Mouse (Mus musculus) thymus, postnatal 14 days (tissue): ENCODE measurements around the gene Sdsl.

Source experiments
- DNase-seq: peaks from one replicate; pipeline ENCODE4 v3.0.0; 2021

The Sdsl gene

DNA sequence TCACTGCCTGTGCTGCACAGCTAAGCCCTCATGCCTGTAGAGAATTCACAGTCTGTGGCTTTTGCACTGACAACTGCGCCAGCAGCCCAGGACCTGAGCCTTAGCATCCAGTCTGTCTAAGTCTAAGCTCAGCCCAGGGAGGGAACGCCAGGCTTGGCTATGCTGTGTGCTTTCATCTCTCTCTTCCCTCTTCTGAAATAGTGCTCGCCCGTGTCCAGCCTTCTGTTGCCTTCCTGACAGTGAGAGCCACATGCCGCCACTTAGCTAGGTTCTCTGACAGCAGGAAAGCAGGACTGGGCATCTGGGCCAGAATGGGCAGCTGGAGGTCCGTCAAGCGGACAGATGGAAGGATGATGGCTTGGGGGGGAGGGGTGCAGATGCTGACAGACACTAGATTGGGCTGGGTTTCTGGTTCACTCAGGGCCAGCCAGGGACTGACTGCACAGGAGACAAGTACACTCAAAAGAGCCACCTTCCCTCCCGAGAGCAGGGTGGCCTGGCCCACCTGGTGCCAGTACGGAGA lies 21.3 kb upstream of the Sdsl start:
- no peak for DNase-seq

DNA sequence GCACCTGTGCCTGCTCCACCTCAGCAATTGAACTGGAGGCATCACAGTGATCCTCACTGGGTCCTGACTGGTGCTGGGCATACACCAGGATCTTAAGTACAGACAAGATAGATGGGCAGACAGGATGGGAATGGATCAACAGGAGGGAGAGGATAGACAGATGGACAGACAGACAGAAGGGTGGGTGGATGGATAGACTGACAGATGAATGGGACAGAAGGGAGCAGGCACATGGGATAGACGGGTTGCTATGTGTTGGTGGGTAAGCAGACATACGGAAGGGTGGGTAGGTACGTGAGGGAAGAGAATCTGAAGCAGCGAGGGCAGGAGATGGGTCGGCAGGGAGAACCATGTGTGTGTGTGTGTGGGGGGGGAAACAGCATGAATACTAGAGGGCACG lies 20.8 kb upstream of the Sdsl start:
- DNase-seq, result no peak

GRCm38 (mm10) chr5:120492437-120492836 lies 19.8 kb upstream of the Sdsl start:
- no peak for DNase-seq

DNA sequence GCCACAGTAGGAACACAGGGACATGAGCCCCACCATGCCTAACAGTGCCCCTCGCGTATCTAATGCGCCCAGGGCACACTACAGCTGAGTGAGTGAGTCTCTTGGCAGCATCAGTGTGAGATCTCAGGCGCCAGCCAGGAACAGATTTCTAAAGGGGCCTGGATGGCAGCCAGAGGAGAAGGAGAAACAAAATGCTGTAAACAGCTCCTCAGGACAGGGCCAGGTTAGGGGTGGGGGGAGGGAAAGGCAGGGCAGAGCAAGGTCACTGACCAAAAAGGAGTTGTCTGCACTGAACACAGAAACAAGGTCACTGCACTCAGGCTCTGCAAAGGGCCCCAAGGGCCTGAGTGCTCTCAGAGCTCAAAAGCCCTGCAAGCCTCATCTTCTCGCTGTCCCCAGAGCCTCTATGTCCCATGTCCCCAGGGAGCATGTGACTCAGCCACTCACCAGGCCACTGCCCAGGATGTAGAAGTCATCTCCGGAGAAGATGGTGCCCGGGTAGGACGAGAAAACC lies 18.1 kb upstream of the Sdsl start:
- no peak for DNase-seq

DNA sequence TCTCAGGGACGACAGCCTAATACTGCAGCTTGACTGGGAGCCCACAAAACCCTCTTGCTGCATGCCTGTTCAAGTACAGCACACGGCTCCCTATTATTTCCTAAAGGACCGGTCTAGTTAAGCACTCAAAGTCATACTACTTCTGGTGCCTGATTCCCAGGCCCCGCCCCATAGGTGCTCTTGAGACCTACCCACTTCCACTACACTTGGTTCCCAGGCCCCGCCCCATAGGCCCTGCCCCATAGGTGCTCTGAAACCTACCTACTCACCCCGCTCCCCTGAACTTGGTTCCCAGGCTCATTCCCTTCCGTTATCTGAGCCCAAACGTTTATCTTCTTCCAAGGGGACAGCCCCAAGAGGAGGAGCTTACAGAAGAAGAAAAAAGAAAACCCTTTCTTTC lies 15.2 kb upstream of the Sdsl start:
- DNase-seq, result no peak

GRCm38 (mm10) chr5:120483399-120483798 lies 10.8 kb upstream of the Sdsl start:
- no peak for DNase-seq

- DNase-seq, result no peak
Measured at GRCm38 (mm10) chr5:120481205-120481604, 8.6 kb upstream of the Sdsl start.

DNA sequence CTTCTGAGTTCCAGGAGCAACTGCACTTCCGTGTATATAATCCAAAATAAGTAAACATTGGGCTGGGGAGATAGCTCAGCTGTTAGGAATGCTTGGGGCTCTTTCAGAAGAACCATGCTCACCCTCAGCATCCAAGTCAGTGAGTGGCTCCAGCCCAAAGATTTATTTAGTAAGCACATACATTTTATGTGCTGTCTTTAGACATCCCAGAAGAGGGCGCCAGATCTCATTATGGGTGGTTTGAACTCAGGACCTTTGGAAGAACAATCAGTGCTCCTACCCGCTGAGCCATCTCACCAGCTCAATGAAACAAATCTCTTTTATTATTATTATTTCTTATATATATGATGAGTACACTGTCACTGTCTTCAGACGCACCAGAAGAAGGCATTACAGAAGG lies 6.9 kb upstream of the Sdsl start:
- DNase-seq, result peak; percentile 20

- no peak for DNase-seq
Measured at GRCm38 (mm10) chr5:120477993-120478392, 5.4 kb upstream of the Sdsl start.

DNA sequence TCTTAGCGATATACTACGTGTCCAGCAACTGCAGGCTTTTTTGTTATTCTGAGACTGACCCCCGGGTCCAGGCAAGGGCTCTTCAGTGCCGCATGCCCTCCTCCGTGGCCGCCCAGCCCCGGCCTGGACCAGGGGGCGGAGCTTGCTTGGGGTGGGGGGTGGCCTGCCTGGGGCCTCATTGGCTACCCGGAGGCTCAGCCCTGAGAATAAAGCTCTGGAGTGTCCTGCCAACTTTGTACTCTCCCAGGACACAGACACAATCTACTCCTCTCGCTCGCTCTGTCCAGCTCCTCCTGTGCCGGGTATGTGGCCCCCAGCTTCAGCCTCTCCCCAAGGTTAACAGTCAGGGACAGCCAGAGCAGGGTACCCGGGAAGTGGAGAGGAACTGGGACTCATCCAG lies 3.7 kb upstream of the Sdsl start, which contains the start of gene Sds:
Sds (plus strand) TSS at position 231 of the 400 bp plus-strand sequence.
- DNase-seq, result no peak

DNA sequence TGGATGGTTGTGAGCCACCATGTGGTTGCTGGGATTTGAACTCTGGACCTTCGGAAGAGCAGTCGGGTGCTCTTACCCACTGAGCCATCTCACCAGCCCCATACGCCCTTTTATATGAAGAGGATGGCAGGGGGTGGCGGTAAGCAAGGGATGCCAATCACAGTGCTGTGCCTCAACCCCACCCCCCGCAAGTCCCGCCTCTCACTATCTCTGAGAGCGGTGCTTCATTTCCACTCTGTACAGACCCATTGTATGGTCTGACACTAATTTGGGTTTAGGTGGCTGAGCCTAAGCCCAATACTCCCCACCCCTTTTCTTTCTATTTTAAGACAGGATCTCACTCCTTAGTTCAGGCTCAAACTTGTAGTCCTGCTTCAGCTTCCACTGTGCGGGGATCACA lies 3.3 kb upstream of the Sdsl start:
- no peak for DNase-seq

GRCm38 (mm10) chr5:120473361-120473760 lies 751 bp upstream of the Sdsl start:
- DNase-seq, result no peak

DNA sequence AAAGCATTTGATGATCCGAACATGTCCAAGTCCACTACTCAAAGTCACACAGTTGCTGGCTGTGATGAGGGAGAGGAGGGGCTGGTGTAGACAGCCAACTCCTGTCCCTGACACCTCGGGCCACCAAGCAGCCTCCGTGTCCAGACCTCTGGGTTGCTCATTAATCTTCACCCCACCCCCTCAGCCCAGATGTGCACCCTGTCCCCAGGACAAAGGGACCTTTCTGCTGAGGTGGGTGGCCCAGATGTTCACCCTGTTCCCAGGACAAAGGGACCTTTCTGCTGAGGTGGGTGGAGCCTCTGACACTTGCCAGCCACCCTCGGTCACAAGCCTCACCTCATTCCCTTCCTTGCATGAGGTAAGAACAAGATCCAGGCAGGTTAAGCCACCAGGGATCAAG lies 1.1 kb downstream of the Sdsl start:
- DNase-seq, result no peak

GRCm38 (mm10) chr5:120468830-120469229 lies 3.8 kb downstream of the Sdsl start:
- DNase-seq, result no peak

DNA sequence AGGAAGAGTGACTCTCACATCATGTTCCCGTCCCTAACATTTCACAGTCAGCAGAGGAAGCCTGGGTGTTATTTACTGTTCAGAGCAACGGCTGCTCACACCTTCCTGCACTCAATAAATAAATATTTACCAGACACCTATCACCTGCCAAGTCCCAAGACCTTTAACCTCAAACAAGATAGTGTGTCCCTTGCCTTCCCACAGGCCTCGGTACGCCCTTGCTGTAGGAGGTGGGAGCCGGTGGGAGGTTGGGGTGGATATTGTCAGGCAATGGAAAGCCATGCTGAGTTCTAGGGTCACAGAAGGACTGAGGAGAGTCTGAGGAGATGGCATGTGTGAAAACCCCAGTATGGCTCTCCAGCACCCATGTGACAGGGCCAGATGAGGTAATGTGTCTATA lies 4.3 kb downstream of the Sdsl start:
- no peak for DNase-seq

GRCm38 (mm10) chr5:120467026-120467425 lies 5.6 kb downstream of the Sdsl start:
- DNase-seq, result no peak

DNA sequence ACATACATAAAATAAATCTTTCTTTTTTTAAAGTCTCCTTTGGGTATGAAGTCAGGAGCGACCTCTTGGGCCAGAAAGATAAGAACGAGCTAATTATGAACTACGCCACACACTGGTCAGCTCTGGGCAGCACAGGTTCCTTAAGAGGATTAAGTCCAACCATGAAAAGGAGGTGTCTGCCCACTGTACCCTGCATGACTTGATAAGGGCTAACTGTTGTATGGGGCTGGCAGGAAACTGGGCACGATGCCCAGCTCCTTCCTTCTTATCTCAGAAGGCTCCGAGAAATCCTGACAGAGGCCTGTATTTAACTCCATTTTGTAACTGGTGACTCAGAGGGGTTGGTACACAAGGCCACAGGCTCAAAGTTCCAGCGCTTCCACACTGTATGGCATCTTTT lies 6.8 kb downstream of the Sdsl start:
- no peak for DNase-seq

DNA sequence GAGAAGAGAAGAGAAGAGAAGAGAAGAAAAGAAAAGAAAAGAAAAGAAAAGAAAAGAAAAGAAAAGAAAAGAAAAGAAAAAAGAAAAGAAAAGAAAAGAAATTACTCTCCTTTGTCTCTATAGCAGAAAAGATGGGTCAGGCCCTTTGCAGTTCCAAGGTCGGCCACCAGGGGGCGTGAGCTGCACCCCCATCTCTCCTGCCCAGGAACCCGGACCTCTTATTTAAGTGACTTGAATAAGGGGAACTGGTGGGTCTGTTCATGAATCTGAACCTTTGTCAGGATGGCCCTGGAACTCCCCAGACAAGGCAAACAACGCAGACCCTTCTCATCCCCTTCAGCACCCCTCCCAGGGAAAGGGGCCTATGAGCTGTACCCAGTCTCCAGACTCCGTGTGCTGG lies 7.5 kb downstream of the Sdsl start:
- DNase-seq, result peak; percentile 53

DNA sequence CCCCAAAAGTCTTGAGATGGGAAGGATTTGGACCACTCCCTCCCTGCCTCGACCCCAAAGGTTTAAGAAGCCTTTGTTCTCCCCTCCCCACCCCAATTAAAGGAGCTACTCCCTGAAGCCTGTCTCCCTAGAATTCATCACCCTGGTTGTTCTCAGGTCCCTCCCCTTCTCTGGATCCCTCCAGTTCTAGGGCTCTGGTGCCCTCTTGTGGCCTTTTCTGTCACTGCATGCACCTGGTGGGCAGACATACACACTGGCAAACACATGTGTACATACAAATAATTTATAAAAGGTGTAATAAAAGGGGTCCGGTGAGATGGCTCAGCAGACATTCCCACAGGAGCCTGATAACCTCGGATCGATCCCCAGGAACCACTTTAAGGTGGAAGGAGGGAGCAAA lies 8.3 kb downstream of the Sdsl start:
- peak; percentile 38 for DNase-seq

DNA sequence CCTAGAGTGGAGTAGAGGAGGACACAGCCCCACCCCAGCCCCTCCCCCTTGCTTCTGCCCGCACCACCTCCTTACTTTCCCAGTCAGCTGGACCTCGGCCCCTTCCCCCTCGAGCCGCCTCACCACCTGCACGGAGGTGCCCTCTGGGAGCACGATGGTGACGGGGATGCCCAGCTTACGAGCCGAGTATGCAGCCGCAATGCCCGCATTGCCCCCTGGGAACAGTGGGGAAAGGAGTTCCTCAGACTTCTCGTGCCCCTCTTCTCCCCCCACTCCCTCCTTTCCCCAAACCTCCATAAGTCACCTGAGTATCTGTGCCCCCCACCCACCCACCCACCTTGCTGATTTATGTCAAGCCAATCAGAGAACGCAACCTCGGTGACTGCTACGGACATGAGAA lies 10.7 kb downstream of the Sdsl start:
- no peak for DNase-seq

DNA sequence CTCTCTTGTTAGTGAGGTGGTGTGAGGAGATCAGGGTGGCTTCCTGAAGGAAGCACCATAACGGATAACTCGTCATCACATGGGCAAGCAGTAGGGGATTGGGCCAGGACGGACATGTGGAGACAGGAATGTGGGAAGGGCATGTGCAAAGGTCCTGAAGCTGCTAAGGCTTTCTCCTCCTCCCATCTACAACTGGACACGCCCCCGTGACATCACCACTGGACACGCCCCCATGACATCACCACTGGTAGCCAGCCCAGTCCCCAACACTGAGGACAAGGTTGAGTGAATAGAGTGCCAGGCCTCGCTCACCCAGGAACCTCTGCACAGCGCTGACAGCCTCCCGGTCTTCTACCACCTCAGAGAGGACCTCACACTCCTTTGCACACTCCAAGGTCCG lies 13.5 kb downstream of the Sdsl start:
- DNase-seq, result no peak

GRCm38 (mm10) chr5:120457628-120458027 lies 15.0 kb downstream of the Sdsl start:
- peak; percentile 62 for DNase-seq

- no peak for DNase-seq
Measured at GRCm38 (mm10) chr5:120456841-120457554, 15.6 kb downstream of the Sdsl start.

DNA sequence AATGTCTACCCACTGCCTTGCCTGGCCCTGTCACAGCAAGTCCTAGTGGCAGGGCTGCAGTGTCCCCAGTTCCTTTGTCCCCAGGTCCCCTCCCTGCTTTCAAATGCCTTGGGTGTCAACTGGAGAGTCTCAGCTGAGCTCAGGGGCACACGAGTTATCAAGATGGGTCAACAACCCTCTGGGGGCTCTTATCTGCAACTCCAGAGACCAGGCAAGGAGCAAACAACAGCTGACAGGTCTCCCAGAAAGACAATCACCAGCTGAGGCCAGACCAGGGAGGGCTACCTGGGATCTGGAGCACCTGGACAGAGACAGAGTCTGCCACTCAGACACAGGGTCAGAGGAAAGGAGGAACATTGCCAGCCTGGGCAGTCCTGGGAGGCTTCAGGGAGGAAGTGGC lies 16.4 kb downstream of the Sdsl start:
- no peak for DNase-seq

GRCm38 (mm10) chr5:120454756-120455337 lies 17.8 kb downstream of the Sdsl start:
- no peak for DNase-seq
